Mouse (Mus musculus) urinary bladder, adult 18-20 months (tissue): ENCODE measurements around the gene Tll1.
A peak's percentile ranks its signal among the peaks of the same experiment; 100 is the strongest.

Experiments
- DNase-seq, 2 experiments: peaks; one replicate each; pipeline ENCODE4 v3.0.0; 2022; ENCODE audit warnings: low spot score in 2 of 2, mixed read lengths in 2 of 2

The Tll1 gene

GRCm38 (mm10) chr8:64206024-64206385 is at the start of gene Tll1:
Gene Tll1 (minus strand): TSS chr8:64206271.
- peak in 1 of 2 experiments; percentile 6 for DNase-seq

- no peak for DNase-seq
These were observed 32.6 kb upstream of the Tll1 start for GRCm38 (mm10) chr8:64238645-64239044.

- DNase-seq: no peak
These were observed 15.5 kb upstream of the Tll1 start for GRCm38 (mm10) chr8:64221600-64221999.

GRCm38 (mm10) chr8:64217644-64218043 is 11.6 kb upstream of the Tll1 start:
- DNase-seq: no peak

GRCm38 (mm10) chr8:64216252-64216651 is 10.2 kb upstream of the Tll1 start:
- no peak for DNase-seq

- DNase-seq: no peak
These were observed 9.3 kb upstream of the Tll1 start for GRCm38 (mm10) chr8:64215374-64215773.

- DNase-seq: no peak
These were observed 8.8 kb upstream of the Tll1 start for GRCm38 (mm10) chr8:64214906-64215305.

- DNase-seq: peak in 1 of 2 experiments; percentile 16
These were observed 365 bp upstream of the Tll1 start for GRCm38 (mm10) chr8:64206411-64206861.

- DNase-seq: peak in 1 of 2 experiments; percentile 26
These were observed 599 bp downstream of the Tll1 start for GRCm38 (mm10) chr8:64205321-64206023.

- DNase-seq: no peak
These were observed 1.2 kb downstream of the Tll1 start for GRCm38 (mm10) chr8:64204801-64205311.

GRCm38 (mm10) chr8:64204167-64204566 is 1.9 kb downstream of the Tll1 start:
- DNase-seq: peak in 1 of 2 experiments; percentile 13

GRCm38 (mm10) chr8:64198326-64198725 is 7.7 kb downstream of the Tll1 start:
- no peak for DNase-seq

- DNase-seq: no peak
These were observed 12.7 kb downstream of the Tll1 start for GRCm38 (mm10) chr8:64193421-64193820.

GRCm38 (mm10) chr8:64187881-64188280 is 18.2 kb downstream of the Tll1 start:
- no peak for DNase-seq

- DNase-seq: no peak
These were observed 29.1 kb downstream of the Tll1 start for GRCm38 (mm10) chr8:64176931-64177330.

GRCm38 (mm10) chr8:64174916-64175315 is 31.2 kb downstream of the Tll1 start:
- DNase-seq: no peak

- no peak for DNase-seq
These were observed 32.3 kb downstream of the Tll1 start for GRCm38 (mm10) chr8:64173759-64174158.

- no peak for DNase-seq
These were observed 52.9 kb downstream of the Tll1 start for GRCm38 (mm10) chr8:64152899-64153891.

GRCm38 (mm10) chr8:64152216-64152804 is 53.8 kb downstream of the Tll1 start:
- no peak for DNase-seq

- DNase-seq: no peak
These were observed 69.5 kb downstream of the Tll1 start for GRCm38 (mm10) chr8:64136593-64136992.

GRCm38 (mm10) chr8:64107190-64107589 is 98.9 kb downstream of the Tll1 start:
- no peak for DNase-seq

GRCm38 (mm10) chr8:64073396-64073795 is 132.7 kb downstream of the Tll1 start:
- no peak for DNase-seq
